Mouse (Mus musculus): ENCODE measurements around the gene Trappc1. TPM values are rescaled to one million over a fixed set of nuclear protein-coding genes. Genes with fewer than 3 reads are reported as not detected.

The Trappc1 gene
- total and polyA plus RNA-seq, 3 experiments: 58.6 to 89.8 TPM; not detected in 1

DNA sequence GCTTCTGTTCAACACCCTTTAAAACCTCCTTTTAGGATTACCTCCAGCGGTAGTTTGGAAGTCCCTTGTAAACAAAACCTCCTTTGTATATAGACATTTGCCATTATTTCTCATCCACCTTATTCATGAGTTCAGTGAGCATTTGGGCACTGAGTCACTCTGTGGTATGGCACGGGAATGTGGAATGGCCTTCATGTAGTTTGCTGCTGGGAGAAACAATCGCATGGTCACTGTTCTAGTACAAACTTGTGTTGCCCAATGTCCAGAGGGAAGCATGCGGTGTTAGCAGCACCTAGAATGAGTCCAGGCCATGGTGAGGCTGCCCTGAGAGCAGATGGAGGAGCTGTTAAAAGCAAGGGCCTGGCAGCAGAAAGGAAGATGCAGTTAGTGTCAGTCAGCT is 11.0 kb downstream of the Trappc1 start:
- no peaks in the 10 kb centered on the region for H3K27me3 ChIP-seq (ENCODE audit: control insufficient read depth in 1 of 2, insufficient read depth in 2 of 2, low read length in 2 of 2)
- H3K9ac ChIP-seq (ENCODE audit: control insufficient read depth, low read depth, low read length, poor library complexity, severe bottlenecking): no peak overlapping the region
- no peaks in the 10 kb centered on the region for H3K9me3 ChIP-seq (replicated peaks; ENCODE audit: insufficient read depth, low read length)
- no peaks in the 10 kb centered on the region for H3K79me2 ChIP-seq (ENCODE audit: control insufficient read depth, insufficient read depth, low read length, poor library complexity)
- H3K27ac ChIP-seq (ENCODE audit: control insufficient read depth, low read depth, low read length): no peak overlapping the region
- peaks cover 0 to under 1% of the 10 kb centered on the region in 2 experiments; a peak in 2 of 4 replicates for H3K4me1 ChIP-seq (ENCODE audit: control insufficient read depth in 1 of 2, insufficient read depth in 2 of 2, low read length in 2 of 2)
- no peak for DNase-seq (ENCODE audit: low read depth, low spot score)
- no peak for TF ChIP-seq USF1 (IDR thresholded peaks at IDR 0.05; ENCODE audit: low read depth, low read length)
- no peak for TF ChIP-seq MAFK (IDR thresholded peaks at IDR 0.05; ENCODE audit: borderline replicate concordance, low read depth, low read length)
- no peak for TF ChIP-seq ZNF384 (IDR thresholded peaks at IDR 0.05; ENCODE audit: low read depth, low read length)
- no peak for TF ChIP-seq MYC (IDR thresholded peaks at IDR 0.05; ENCODE audit: low read depth, low read length)
- no peak for TF ChIP-seq KAT2A (conservative IDR thresholded peaks at IDR 0.05; ENCODE audit: low read depth, low read length)
- no peak for TF ChIP-seq ELF1 (IDR thresholded peaks at IDR 0.05; ENCODE audit: low read depth, low read length)
- TF ChIP-seq ZC3H11A (IDR thresholded peaks at IDR 0.05; ENCODE audit: low read depth, low read length): no peak
- no peak for TF ChIP-seq SIN3A (IDR thresholded peaks at IDR 0.05; ENCODE audit: low read length)
- H3K4me3 ChIP-seq (ENCODE audit: control insufficient read depth in 1 of 2, insufficient read depth in 1 of 2, low read depth in 2 of 2, low read length in 2 of 2): no peak overlapping the region
- H3K36me3 ChIP-seq (ENCODE audit: control insufficient read depth in 1 of 2, insufficient read depth in 2 of 2, low read length in 2 of 2): no peaks in the 10 kb centered on the region

DNA sequence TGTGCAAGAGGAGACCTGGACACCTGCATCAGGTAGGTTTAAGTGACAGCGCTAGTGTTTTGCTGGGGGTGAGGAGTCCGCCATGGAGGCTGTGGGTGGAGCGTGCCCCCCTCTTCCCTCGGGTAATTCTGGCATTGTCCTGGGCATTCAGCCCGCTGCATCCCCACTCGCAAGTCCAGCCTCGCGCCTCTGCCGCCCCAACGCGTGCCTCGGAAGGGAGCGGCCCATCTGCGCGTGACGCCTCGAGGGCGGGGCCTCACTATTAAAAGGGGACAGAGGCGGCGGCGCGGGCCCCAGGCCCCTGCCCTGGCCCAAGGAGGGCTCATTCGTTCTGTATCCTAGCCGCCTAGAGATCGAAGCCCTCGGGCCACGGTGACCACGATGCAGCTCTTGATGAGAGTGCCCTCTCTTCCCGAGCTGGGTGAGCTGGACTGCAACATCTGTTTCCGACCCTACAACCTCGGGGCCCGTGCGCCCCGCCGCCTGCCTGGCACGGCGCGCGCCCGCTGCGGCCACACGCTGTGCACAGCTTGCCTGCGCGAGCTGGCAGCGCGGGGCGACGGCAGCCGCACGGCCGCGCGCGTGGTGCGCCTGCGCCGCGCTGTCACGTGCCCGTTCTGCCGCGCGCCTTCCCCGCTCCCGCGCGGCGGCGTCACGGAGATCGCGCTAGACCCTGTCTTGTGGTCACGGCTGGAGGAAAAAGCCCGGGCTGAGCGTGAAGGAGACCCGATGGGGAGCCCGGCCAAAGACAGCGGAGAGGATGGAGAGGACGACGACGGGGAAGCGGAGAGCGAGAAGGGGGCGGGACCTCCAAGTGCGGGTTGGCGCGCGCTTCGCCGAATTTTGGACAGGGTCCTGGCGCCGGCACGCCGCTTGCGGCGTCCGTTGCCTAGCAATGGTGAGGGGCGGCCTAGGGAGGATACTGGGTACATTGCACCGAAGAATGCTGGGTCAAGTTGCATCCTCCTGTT is 16.7 kb downstream of the Trappc1 start, which contains the start of gene Rnf227:
Gene Rnf227, plus strand, starts transcription at position 301 of the 971 bp plus-strand sequence.
- H3K27ac ChIP-seq (ENCODE audit: control insufficient read depth, low read depth, low read length): no peak within 1 kb of the TSS
- H3K27me3 ChIP-seq (ENCODE audit: control insufficient read depth in 1 of 2, insufficient read depth in 2 of 2, low read length in 2 of 2): no peaks in the 10 kb centered on the region
- H3K4me1 ChIP-seq (ENCODE audit: control insufficient read depth in 1 of 2, insufficient read depth in 2 of 2, low read length in 2 of 2): peaks cover 0 to 10% of the 10 kb centered on the region in 2 experiments; a peak in 3 of 4 replicates
- peak; percentile 77 for DNase-seq (ENCODE audit: low read depth, low spot score)
- TF ChIP-seq ZC3H11A (IDR thresholded peaks at IDR 0.05; ENCODE audit: low read depth, low read length) (no peak), MYC (IDR thresholded peaks at IDR 0.05; ENCODE audit: low read depth, low read length) (no peak), POLR2A (IDR thresholded peaks at IDR 0.05; ENCODE audit: control insufficient read depth in 1 of 2, insufficient read depth in 1 of 2, low read depth in 1 of 2, low read length in 2 of 2, poor library complexity in 1 of 2) (peak; percentile 46 to 54; a peak in 1 of 4 replicates), TAL1 (IDR thresholded peaks at IDR 0.05; ENCODE audit: low read length) (no peak), EP300 (IDR thresholded peaks at IDR 0.05; ENCODE audit: low read depth in 1 of 2, low read length in 2 of 2) (no peak), HCFC1 (IDR thresholded peaks at IDR 0.05; ENCODE audit: low read depth, low read length) (0 out of 2 replicates have a peak, but pooled peaks have one; percentile 12), E2F4 (IDR thresholded peaks at IDR 0.05; ENCODE audit: borderline replicate concordance, low read depth, low read length) (peak; percentile 69; the same call in 1 of the 2 replicates), TBP (IDR thresholded peaks at IDR 0.05; ENCODE audit: low read depth, low read length) (no peak), USF2 (IDR thresholded peaks at IDR 0.05; ENCODE audit: borderline replicate concordance in 1 of 2, insufficient read depth in 1 of 2, low read depth in 1 of 2, low read length in 2 of 2) (peak; percentile 49 to 83; a peak in 3 of 4 replicates), POLR2AphosphoS5 (IDR thresholded peaks at IDR 0.05; ENCODE audit: borderline replicate concordance, low read depth, low read length) (no peak), MAX (IDR thresholded peaks at IDR 0.05; ENCODE audit: low read length) (peak; percentile 95), MXI1 (IDR thresholded peaks at IDR 0.05; ENCODE audit: low read depth, low read length) (peak; percentile 82), ETS1 (IDR thresholded peaks at IDR 0.05; ENCODE audit: low read depth, low read length) (no peak), BHLHE40 (IDR thresholded peaks at IDR 0.05; ENCODE audit: borderline replicate concordance, low read depth, low read length) (peak; percentile 84; the same call in 1 of the 2 replicates), SIN3A (IDR thresholded peaks at IDR 0.05; ENCODE audit: low read length) (peak; percentile 67), MAFK (IDR thresholded peaks at IDR 0.05; ENCODE audit: borderline replicate concordance, low read depth, low read length) (no peak), SMC3 (IDR thresholded peaks at IDR 0.05; ENCODE audit: low read depth, low read length) (no peak), ZNF384 (IDR thresholded peaks at IDR 0.05; ENCODE audit: low read depth, low read length) (no peak), NRF1 (IDR thresholded peaks at IDR 0.05; ENCODE audit: insufficient read depth, low read depth, low read length, poor library complexity, severe bottlenecking) (peak; percentile 84), ZKSCAN1 (IDR thresholded peaks at IDR 0.05; ENCODE audit: low read depth, low read length) (no peak), USF1 (IDR thresholded peaks at IDR 0.05; ENCODE audit: low read depth, low read length) (peak; percentile 96), NELFE (IDR thresholded peaks at IDR 0.05; ENCODE audit: low read depth, low read length) (peak; percentile 60)
- peak within 1 kb of the TSS; percentile 50 to 60 for H3K4me3 ChIP-seq (ENCODE audit: control insufficient read depth in 1 of 2, insufficient read depth in 1 of 2, low read depth in 2 of 2, low read length in 2 of 2)
- H3K79me2 ChIP-seq (ENCODE audit: control insufficient read depth, insufficient read depth, low read length, poor library complexity): no peaks in the 10 kb centered on the region; the same call in 1 of the 2 replicates
- peaks cover 0 to 2% of the 10 kb centered on the region in 2 experiments; a peak in 1 of 4 replicates for H3K36me3 ChIP-seq (ENCODE audit: control insufficient read depth in 1 of 2, insufficient read depth in 2 of 2, low read length in 2 of 2)
- H3K9ac ChIP-seq (ENCODE audit: control insufficient read depth, low read depth, low read length, poor library complexity, severe bottlenecking): peak within 1 kb of the TSS; percentile 80
- H3K9me3 ChIP-seq (replicated peaks; ENCODE audit: insufficient read depth, low read length): no peaks in the 10 kb centered on the region

All from MEL (cell line).